Mouse (Mus musculus) CD4-positive, CD25-positive, alpha-beta regulatory T cell, adult 4 months (primary cell): ENCODE results near the gene Tigar. TPM values are rescaled to one million over a fixed set of nuclear protein-coding genes. Genes with fewer than 3 reads are reported as not detected.
A peak's percentile ranks its signal among the peaks of the same experiment; 100 is the strongest.

Source experiments
- ATAC-seq: one replicate; pipeline ENCODE4 v1.8.0; 2017
- polyA plus RNA-seq, 2 experiments: library from polyadenylated mRNA; unstranded; fragments of 100-300 nt; shearing (Covaris generic); gene quantifications; one replicate each; pipeline ENCODE4 v1.2.1; 2017

Gene Tigar
- polyA plus RNA-seq = 10 to 100 TPM in 1 of 2 experiments, 1 to 10 TPM in 1; 7.6 to 10.6 TPM

DNA sequence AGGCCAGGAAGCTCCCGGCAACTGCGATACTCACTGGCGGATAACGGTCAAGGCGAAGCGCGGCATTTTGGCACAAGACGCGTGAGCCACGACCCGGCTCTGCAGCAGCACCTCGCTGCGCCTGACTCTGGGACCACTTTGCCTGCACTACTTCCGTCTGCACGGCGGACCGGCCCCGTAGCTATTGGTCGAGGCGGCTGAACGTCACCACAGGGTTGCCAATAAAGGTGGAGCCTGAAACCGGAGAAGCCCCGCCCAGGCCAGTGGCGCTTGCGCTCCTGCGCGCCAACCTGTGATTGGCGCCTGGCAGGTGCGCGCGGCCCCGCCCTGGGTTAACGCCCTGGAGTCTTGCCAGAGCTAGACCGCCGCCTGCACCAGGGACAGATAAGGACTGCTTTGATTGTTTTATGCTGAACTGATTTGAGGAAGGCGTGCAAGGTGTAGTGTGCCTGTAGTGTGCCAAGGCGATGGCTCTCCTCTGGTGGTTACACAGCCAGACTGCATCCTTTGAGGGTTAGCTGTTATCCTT is at the start of gene Tigar:
Tigar (minus strand) TSS at position 156 of the 529 bp plus-strand sequence.
- ATAC-seq = peak; percentile 99

GRCm38 (mm10) chr6:127157321-127157720 is 48.0 kb upstream of the Tigar start:
- no peak for ATAC-seq

GRCm38 (mm10) chr6:127155468-127155867 is 46.1 kb upstream of the Tigar start:
- ATAC-seq = peak; percentile 32

- ATAC-seq = peak; percentile 16
These were observed 45.4 kb upstream of the Tigar start for GRCm38 (mm10) chr6:127154708-127155268.

GRCm38 (mm10) chr6:127153972-127154707 is 44.8 kb upstream of the Tigar start:
- ATAC-seq = no peak

DNA sequence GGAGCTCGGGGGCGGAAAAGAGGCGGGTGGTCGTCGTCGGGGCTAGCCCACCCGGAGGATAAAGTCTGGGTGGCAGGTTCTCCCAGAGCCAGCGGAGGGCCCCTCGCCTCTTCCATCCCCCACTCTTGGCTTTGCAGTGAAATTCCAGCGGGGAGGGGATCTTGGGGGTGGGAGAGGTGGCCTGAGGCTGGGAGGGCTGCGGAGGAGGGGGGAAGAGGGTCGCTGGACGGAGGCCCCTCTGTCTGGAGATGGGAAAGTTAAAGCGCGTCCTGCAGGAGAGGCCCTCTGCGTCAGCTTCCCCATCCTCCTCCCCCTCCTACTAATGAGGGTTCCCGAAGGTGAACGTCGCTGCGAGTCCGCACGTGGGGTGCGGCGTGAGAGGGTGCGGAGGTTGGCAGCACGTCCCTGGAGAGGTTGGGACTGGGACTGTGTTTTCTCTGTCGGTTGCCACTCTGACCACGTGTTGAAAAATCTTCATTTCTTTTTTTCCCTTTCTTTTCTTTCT is 44.0 kb upstream of the Tigar start:
- ATAC-seq = no peak

- peak; percentile 54 for ATAC-seq
These were observed 43.0 kb upstream of the Tigar start, which contains the start of gene Ccnd2 for GRCm38 (mm10) chr6:127152106-127152951. Ccnd2 (minus strand) TSS chr6:127152193.

DNA sequence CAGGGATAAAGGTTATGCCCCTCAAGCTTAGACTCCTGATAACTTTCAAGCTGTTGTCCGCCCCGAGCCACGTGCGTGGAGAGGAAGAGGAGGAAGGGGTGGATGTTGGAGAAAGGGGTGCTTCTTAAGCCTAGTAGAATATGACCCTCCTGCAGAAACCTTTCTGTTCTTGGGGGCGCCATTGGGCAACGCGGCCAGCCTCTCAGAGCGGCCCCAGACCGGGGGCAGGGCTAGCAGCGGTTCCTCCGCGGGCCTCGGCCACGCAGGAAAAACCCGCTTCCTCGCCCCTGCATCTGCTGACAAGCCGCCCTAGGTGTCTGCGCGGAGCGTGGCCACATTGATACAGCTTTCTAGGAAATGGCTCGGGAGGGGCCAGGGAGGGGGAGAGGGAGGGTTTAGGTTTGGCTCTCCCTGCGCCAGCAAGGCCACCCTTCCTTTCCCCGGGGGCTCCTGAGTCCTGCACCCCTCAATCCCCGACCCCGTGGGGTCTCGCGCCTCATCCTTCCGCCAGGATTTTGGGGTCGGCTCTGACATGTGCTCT is 42.3 kb upstream of the Tigar start:
- ATAC-seq = peak; percentile 20

- ATAC-seq = peak; percentile 17
These were observed 41.6 kb upstream of the Tigar start for GRCm38 (mm10) chr6:127150663-127151564.

- ATAC-seq = no peak
These were observed 40.7 kb upstream of the Tigar start for GRCm38 (mm10) chr6:127149944-127150662.

DNA sequence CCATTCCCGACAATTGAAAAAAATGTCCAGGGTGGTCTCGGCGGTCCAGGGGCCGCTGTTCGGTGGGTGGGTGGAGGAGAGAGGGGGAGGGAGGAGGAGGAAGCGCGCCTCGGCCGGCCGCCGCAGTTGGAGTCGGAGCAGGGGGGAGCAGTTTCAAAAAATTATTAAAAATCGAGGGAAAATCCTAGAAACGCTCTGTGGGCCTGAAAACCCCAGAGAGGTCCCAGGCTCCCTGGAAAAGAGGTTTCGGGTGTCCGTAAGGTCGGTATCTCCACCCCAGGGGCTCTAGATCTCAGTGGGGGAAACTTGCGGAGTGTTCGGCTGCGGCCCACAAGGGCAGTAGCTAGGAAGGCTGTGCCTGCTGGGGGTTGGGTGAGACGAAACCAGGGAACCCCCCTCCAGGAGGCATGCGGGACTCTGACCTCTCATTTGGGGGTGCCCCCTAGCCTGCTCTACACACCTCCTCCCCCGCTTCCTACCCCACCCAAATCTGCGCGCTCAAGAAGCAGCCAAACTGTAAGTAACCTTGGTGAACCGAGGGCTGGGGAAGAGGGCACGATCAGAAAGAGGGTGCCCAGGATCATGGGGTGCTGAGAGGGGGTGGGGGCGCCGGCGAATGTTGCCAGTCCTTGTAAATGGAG is 40.1 kb upstream of the Tigar start:
- peak; percentile 4 for ATAC-seq

- ATAC-seq = no peak
These were observed 39.4 kb upstream of the Tigar start for GRCm38 (mm10) chr6:127148526-127149302.

DNA sequence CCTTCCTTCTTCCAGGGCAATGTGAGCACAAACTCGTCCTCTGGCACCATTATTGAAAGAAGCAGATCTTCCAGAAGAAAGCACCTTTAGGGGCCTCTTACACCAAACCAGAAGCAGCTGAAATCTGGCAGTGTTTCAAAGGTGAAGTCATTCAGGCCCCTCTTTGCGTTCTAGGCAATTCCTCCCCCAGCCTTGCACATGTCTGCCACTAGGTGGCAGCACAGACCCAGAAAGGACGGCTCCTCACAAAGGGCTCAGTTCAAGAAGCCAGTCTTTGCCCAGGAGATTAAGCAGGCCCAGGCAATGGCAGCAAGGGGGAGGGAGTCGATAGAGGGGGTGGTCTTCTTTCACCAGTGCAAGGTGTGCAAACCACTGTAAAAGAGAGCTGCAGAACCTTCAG is 38.3 kb upstream of the Tigar start:
- ATAC-seq = peak; percentile 38

DNA sequence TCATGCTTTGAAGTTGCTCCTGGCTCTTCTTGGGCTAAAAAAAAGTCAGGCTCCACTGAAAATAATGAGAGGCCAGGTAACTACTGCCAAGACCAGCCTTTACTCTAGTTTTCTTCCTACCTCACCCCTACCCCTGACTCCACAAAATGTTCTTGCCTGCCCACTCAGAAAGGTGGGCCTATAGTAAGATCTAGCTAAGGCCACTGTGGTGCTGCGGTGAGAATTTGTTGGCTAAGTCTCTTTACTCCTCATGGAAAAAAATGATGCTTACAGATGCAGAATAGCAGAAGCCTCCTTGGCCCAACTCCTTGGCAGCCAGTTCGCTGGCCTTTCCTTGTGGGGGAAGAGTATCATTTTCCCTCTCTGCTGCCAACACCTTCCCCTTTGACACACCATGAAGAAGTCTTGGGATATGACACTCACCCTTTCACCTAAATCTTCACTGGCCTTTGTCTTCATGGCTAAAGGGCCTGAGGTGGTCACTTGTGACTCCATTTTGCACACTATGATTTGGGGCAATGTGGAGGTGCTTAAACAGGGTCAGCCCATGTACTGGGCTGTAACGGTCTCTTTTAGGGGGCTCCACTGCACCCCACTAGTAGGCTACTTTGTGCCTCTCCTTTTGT is 37.1 kb upstream of the Tigar start:
- no peak for ATAC-seq

- no peak for ATAC-seq
These were observed 36.3 kb upstream of the Tigar start for GRCm38 (mm10) chr6:127145464-127146190.

GRCm38 (mm10) chr6:127143576-127144288 is 34.4 kb upstream of the Tigar start:
- ATAC-seq = no peak

GRCm38 (mm10) chr6:127143124-127143520 is 33.8 kb upstream of the Tigar start:
- no peak for ATAC-seq
